ENCODE assay signal across 10 mouse cellular contexts in genomic region chr2:158316371-158316770, GRCm38 (mm10). TPM values are rescaled to one million over a fixed set of nuclear protein-coding genes. Genes with fewer than 3 reads are reported as not detected.
DNase-seq lines count a peak whose midpoint lies in the region; ATAC-seq and TF ChIP-seq lines count a peak whose summit lies in the region.
"Had no signal": no experiment of that assay in that cellular context is flagged by ENCODE, and none has a peak within 500 bp of the region (broad histone marks: within the 10 kb centered on the region; RNA-seq: fewer than 3 reads in every experiment).

No protein-coding gene starts in this region.

- H3K36me3 ChIP-seq in G1E (replicated peaks) = no peaks in the 10 kb centered on the region
- no peaks in the 10 kb centered on the region for H3K36me3 ChIP-seq in heart, embryonic 11.5 days (ENCODE audit: control insufficient read depth, insufficient read depth, low read length)
- H3K36me3 ChIP-seq: neural tube, embryonic 15.5 days had no signal

- no peak for DNase-seq in layer of hippocampus, adult 2 months (ENCODE audit: low spot score in 2 of 2)
- no peak for DNase-seq in layer of hippocampus, postnatal 36 days
- DNase-seq in A20 (ENCODE audit: low read depth, low spot score) = peak; percentile 80
- DNase-seq in G1E (ENCODE audit: low spot score) = peak; percentile 26
- DNase-seq in kidney, postnatal 14 days = peak; percentile 19
- no peak for DNase-seq in neural tube, embryonic 10.5 days (ENCODE audit: extremely low spot score, low spot score)
- no peak for DNase-seq in adrenal gland, adult 2 months

- peaks cover 5% of the 10 kb centered on the region; the same call in 1 of the 2 replicates for H3K27me3 ChIP-seq in G1E (ENCODE audit: insufficient read depth, low read length)
- H3K27me3 ChIP-seq in heart, embryonic 11.5 days (ENCODE audit: control insufficient read depth, insufficient read depth, low read length) = no peaks in the 10 kb centered on the region
- H3K27me3 ChIP-seq: neural tube, embryonic 15.5 days had no signal

- no peak overlapping the region for H3K9ac ChIP-seq in heart, embryonic 11.5 days (ENCODE audit: low read depth, low read length)
- H3K9ac ChIP-seq: neural tube, embryonic 15.5 days had no signal

- H3K4me1 ChIP-seq in G1E (ENCODE audit: insufficient read depth, low read depth, low read length) = no peaks in the 10 kb centered on the region
- H3K4me1 ChIP-seq in heart, embryonic 11.5 days (ENCODE audit: control insufficient read depth, insufficient read depth, low read length) = no peaks in the 10 kb centered on the region

- no peak for ATAC-seq in G1E (ENCODE audit: extremely low read depth, insufficient number of reproducible peaks, low FRiP score, poor library complexity, severe bottlenecking)
- ATAC-seq in heart, embryonic 11.5 days (replicated peaks; ENCODE audit: insufficient number of reproducible peaks, low FRiP score, low TSS enrichment) = no peak

- no peaks in the 10 kb centered on the region for H3K9me3 ChIP-seq in G1E (replicated peaks)
- no peaks in the 10 kb centered on the region for H3K9me3 ChIP-seq in heart, embryonic 11.5 days (replicated peaks; ENCODE audit: control insufficient read depth, low read length)
- H3K9me3 ChIP-seq: neural tube, embryonic 15.5 days had no signal

- no peak overlapping the region for H3K4me3 ChIP-seq in layer of hippocampus, adult 2 months
- no peak overlapping the region for H3K4me3 ChIP-seq in G1E (ENCODE audit: low read depth, low read length)
- H3K4me3 ChIP-seq in heart, embryonic 11.5 days (ENCODE audit: low read depth, low read length) = no peak overlapping the region
- H3K4me3 ChIP-seq: neural tube, embryonic 15.5 days had no signal

- no peak overlapping the region for H3K27ac ChIP-seq in layer of hippocampus, adult 2 months
- H3K27ac ChIP-seq in heart, embryonic 11.5 days (ENCODE audit: low read depth, low read length) = no peak overlapping the region

- peak; percentile 60 for TF ChIP-seq CTCF in layer of hippocampus, adult 2 months (conservative IDR thresholded peaks at IDR 0.05)
- peak; percentile 24; the same call in 1 of the 2 replicates for TF ChIP-seq CTCF in G1E (IDR thresholded peaks at IDR 0.05; ENCODE audit: low read depth, low read length)

- WGBS in heart, embryonic 11.5 days (ENCODE audit: insufficient replicate concordance) = 63% methylated on average over 8 of the region's 8 CpGs

- H3K4me2 ChIP-seq in heart, embryonic 11.5 days = no peak overlapping the region
- H3K4me2 ChIP-seq: neural tube, embryonic 15.5 days had no signal

RNA-seq across cellular contexts. Expression of gene Lbp, which starts 10.1 kb away (rescaled TPM):
- 1 to 10 TPM; 1.4 to 1.8 TPM for total RNA-seq in layer of hippocampus, adult 2 months (2021)
- total RNA-seq in layer of hippocampus, postnatal 36 days (2021) = 1 to 10 TPM in 1 of 2 experiments, under 1 TPM in 1; 1.00 to 3.9 TPM
- total RNA-seq in G1E (2014; fragmentation: Nextera tagmentation) = not detected in 2 replicates
- total RNA-seq in G1E (2017) = 0.06 TPM in 1 of 2 replicates, not detected in the other
- 0.04 TPM in 1 of 2 replicates, not detected in the other for polyA plus RNA-seq in G1E (2012)
- 10 to 100 TPM; 22.0 to 24.6 TPM for total RNA-seq in adrenal gland, adult 2 months (2021)
- polyA plus RNA-seq in adrenal gland, adult 2 months (2012; rRNA removed) = 25.4 and 36.7 TPM in 2 replicates
- 9.2 and 10.1 TPM in 2 replicates for polyA plus RNA-seq in heart, embryonic 11.5 days (2014; fragmentation: Nextera tagmentation; extraction: Ambion mirVana)

RNA-seq across cellular contexts. Expression of gene Bpi, which starts 58.5 kb away (rescaled TPM):
- total RNA-seq in layer of hippocampus, adult 2 months (2021) = not detected
- total RNA-seq in layer of hippocampus, postnatal 36 days (2021) = not detected
- total RNA-seq in G1E (2014; fragmentation: Nextera tagmentation) (not detected in 2 replicates), G1E (2017) (not detected in 2 replicates)
- polyA plus RNA-seq in G1E (2012) = not detected in 2 replicates
- total RNA-seq in adrenal gland, adult 2 months (2021) = not detected
- polyA plus RNA-seq in adrenal gland, adult 2 months (2012; rRNA removed) = not detected in 2 replicates
- polyA plus RNA-seq in heart, embryonic 11.5 days (2014; fragmentation: Nextera tagmentation; extraction: Ambion mirVana) = not detected in 2 replicates
- polyA plus RNA-seq: hindbrain, embryonic 11.5 days; neural tube, embryonic 15.5 days had no signal

RNA-seq across cellular contexts. Expression of gene Snhg11, which starts 59.1 kb away (rescaled TPM):
- 100 to 1,000 TPM; 566 to 626 TPM for total RNA-seq in layer of hippocampus, adult 2 months (2021)
- 100 to 1,000 TPM; 527 to 578 TPM for total RNA-seq in layer of hippocampus, postnatal 36 days (2021)
- not detected in 2 replicates for total RNA-seq in G1E (2014; fragmentation: Nextera tagmentation)
- total RNA-seq in G1E (2017) = 0.12 and 0.22 TPM in 2 replicates
- polyA plus RNA-seq in G1E (2012) = not detected in 2 replicates
- total RNA-seq in adrenal gland, adult 2 months (2021) = 1 to 10 TPM; 8.8 to 9.8 TPM
- 8.7 and 11.2 TPM in 2 replicates for polyA plus RNA-seq in adrenal gland, adult 2 months (2012; rRNA removed)
- 1.3 and 1.6 TPM in 2 replicates for polyA plus RNA-seq in heart, embryonic 11.5 days (2014; fragmentation: Nextera tagmentation; extraction: Ambion mirVana)

Comparison
In these comparisons a context has a peak if more than half of its experiments do, and no peak if none do; other contexts are left out.
1. DNase-seq: peak in A20 (single experiment), G1E (single experiment) and kidney, postnatal 14 days (single experiment); none in layer of hippocampus, adult 2 months (0 of 2), layer of hippocampus, postnatal 36 days (0 of 2), neural tube, embryonic 10.5 days (single experiment) and adrenal gland, adult 2 months (single experiment).
2. RNA of gene Lbp, which starts 10.1 kb away (total RNA-seq): 22.0 to 24.6 TPM in adrenal gland, adult 2 months; 1.00 to 3.9 TPM in layer of hippocampus, postnatal 36 days, 1.4 to 1.8 TPM in layer of hippocampus, adult 2 months and 0.06 TPM in G1E; every median in the first group is over 4 times any median in the second.
3. RNA of gene Snhg11, which starts 59.1 kb away (total RNA-seq): 566 to 626 TPM in layer of hippocampus, adult 2 months and 527 to 578 TPM in layer of hippocampus, postnatal 36 days; 8.8 to 9.8 TPM in adrenal gland, adult 2 months and 0.12 to 0.22 TPM in G1E; every median in the first group is over 10 times any median in the second.